Mouse (Mus musculus) stomach, postnatal 0 days (tissue): ENCODE results near the gene Prr13. TPM values are rescaled to one million over a fixed set of nuclear protein-coding genes. Genes with fewer than 3 reads are reported as not detected.

ENCODE experiments used
- ATAC-seq: fragments of 200-750 bp; cut with Nextera tagmentation; 2 replicates; pipeline ENCODE4 v1.8.0; 2017; ENCODE audit not compliant: low FRiP score, low TSS enrichment
- DNase-seq: peaks from one replicate; pipeline ENCODE4 v3.0.0-alpha.2; 2016; ENCODE audit warnings: low spot score
- H3K27ac ChIP-seq: fragments of 300-500 bp; sonication (generic); replicated peaks from 2 replicates; pipeline ENCODE4 v1.5.1; 2014; ENCODE audit warnings: mild to moderate bottlenecking, control low read depth
- H3K27me3 ChIP-seq: fragments of 300-500 bp; sonication (generic); 2 replicates; pipeline ENCODE4 v1.6.1; 2014; ENCODE audit warnings: low read length; ENCODE audit not compliant: control insufficient read depth, insufficient read depth
- H3K36me3 ChIP-seq: fragments of 300-500 bp; sonication (generic); 2 replicates; pipeline ENCODE4 v1.6.1; 2014; ENCODE audit warnings: low read length, mixed read lengths; ENCODE audit not compliant: control insufficient read depth, insufficient read depth
- H3K4me1 ChIP-seq: fragments of 300-500 bp; sonication (generic); replicated peaks from 2 replicates; pipeline ENCODE4 v1.6.1; 2014; ENCODE audit warnings: antibody characterized with exemption; ENCODE audit not compliant: control insufficient read depth, insufficient read depth
- H3K4me2 ChIP-seq: fragments of 300-500 bp; sonication (generic); replicated peaks from 2 replicates; pipeline ENCODE4 v1.6.1; 2014; ENCODE audit warnings: low read depth, mild to moderate bottlenecking, control low read depth, moderate library complexity
- H3K4me3 ChIP-seq: fragments of 300-500 bp; sonication (generic); 2 replicates; pipeline ENCODE4 v1.5.1; 2014; ENCODE audit warnings: low read depth, low read length, control low read depth
- H3K9ac ChIP-seq: fragments of 300-500 bp; sonication (generic); 2 replicates; pipeline ENCODE4 v1.6.1; 2014; ENCODE audit warnings: mild to moderate bottlenecking, low read length, control low read depth, mixed read lengths
- H3K9me3 ChIP-seq: fragments of 300-500 bp; sonication (generic); 2 replicates; pipeline ENCODE4 v1.6.1; 2016; ENCODE audit warnings: low read length; ENCODE audit not compliant: control insufficient read depth
- CTCF ChIP-seq: IDR thresholded peaks from 2 replicates; pipeline ENCODE4 v1.5.1; 2016; ENCODE audit warnings: antibody characterized with exemption, low read depth, mild to moderate bottlenecking, moderate library complexity
- EP300 ChIP-seq: optimal IDR thresholded peaks from 2 replicates; pipeline ENCODE3; 2016; ENCODE audit warnings: antibody characterized with exemption
- WGBS: fragments of 180-500 bp; shearing (Covaris S2); extraction: QIAGEN DNeasy Blood & Tissue Kit; methylation state at CpG from one replicate; pipeline ENCODE4 v1.1.7; 2014; 5-methylcytosine and 5-hydroxymethylcytosine counted together
- polyA plus RNA-seq: library from polyadenylated mRNA; unstranded; fragments of >200 nt; fragmentation: Nextera tagmentation; extraction: Ambion mirVana; gene quantifications from 2 replicates; pipeline ENCODE4 v1.2.1, GENCODE M21; 2015

Prr13 gene
- polyA plus RNA-seq, 1 experiment from 2014 or later, result 339 TPM

DNA sequence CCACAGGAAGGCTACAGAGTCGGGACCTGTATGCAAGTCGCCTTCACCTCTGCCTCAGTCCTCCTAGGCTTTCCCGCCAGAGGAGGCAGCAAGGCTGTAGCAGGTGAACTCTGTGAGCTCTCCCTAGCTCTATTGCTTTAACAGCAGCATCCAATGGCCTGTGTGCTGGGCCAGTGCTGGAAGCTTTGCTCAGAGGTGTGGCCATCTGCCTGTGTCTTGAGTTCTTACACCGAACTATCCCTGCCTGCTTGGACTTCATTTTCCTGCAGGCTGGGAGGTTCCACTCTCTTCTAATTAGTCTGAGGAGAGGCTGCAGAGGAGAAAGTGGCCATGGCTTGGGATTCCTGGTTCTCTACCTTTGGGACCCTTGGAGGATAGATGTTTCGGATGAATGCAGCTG, 53.2 kb downstream of the Prr13 start:
- no peaks in the 10 kb centered on the region for H3K27me3 ChIP-seq
- no peak overlapping the region for H3K4me3 ChIP-seq
- TF ChIP-seq EP300, result no peak
- no peak for TF ChIP-seq CTCF
- no peaks in the 10 kb centered on the region for H3K36me3 ChIP-seq
- no peak overlapping the region; the same call in 1 of the 2 replicates for H3K27ac ChIP-seq
- no peak overlapping the region for H3K4me2 ChIP-seq
- DNase-seq (no peak), ATAC-seq (no peak)
- no peaks in the 10 kb centered on the region for H3K4me1 ChIP-seq
- H3K9me3 ChIP-seq, result no peaks in the 10 kb centered on the region
- no peak overlapping the region for H3K9ac ChIP-seq
- 47% methylated on average over 5 of the region's 5 CpGs for WGBS

Other genes with a start within 250 kb of the Prr13 start
- gene Itgb7, start 227.1 kb upstream of the Prr13 start, polyA plus RNA-seq, result 1.2 TPM in 2 replicates
- gene Rarg, start 201.5 kb upstream of the Prr13 start, polyA plus RNA-seq, result 27.2 and 34.6 TPM in 2 replicates
- gene Gm9918, start 188.5 kb upstream of the Prr13 start, polyA plus RNA-seq, result 0.10 and 0.12 TPM in 2 replicates
- gene Mfsd5, start 179.6 kb upstream of the Prr13 start, polyA plus RNA-seq, result 81.6 and 83.6 TPM in 2 replicates
- 2.2 and 4.0 TPM in 2 replicates for gene Espl1, start 162.8 kb upstream of the Prr13 start, polyA plus RNA-seq
- gene Pfdn5, start 132.9 kb upstream of the Prr13 start, polyA plus RNA-seq, result 321 and 336 TPM in 2 replicates
- gene Myg1, start 127.3 kb upstream of the Prr13 start, polyA plus RNA-seq, result 39.7 and 44.8 TPM in 2 replicates
- gene Aaas, start 108.3 kb upstream of the Prr13 start, polyA plus RNA-seq, result 21.1 and 21.7 TPM in 2 replicates
- gene Sp7, start 91.8 kb upstream of the Prr13 start, polyA plus RNA-seq, result 0.40 and 0.41 TPM in 2 replicates
- gene Sp1, start 52.9 kb upstream of the Prr13 start, polyA plus RNA-seq, result 4.4 and 4.7 TPM in 2 replicates
- gene Amhr2, start 13.7 kb upstream of the Prr13 start, polyA plus RNA-seq, result 0.42 and 0.80 TPM in 2 replicates
- gene Pcbp2, start 11.5 kb downstream of the Prr13 start, polyA plus RNA-seq, result 90.7 and 96.2 TPM in 2 replicates
- not detected in 2 replicates for gene Gm10337, start 44.7 kb downstream of the Prr13 start, polyA plus RNA-seq
- 3.3 and 3.9 TPM in 2 replicates for gene Map3k12, start 58.0 kb downstream of the Prr13 start, polyA plus RNA-seq
- 41.7 and 44.3 TPM in 2 replicates for gene Tarbp2, start 59.2 kb downstream of the Prr13 start, polyA plus RNA-seq
- 1.1 and 1.3 TPM in 2 replicates for gene Npff, start 65.9 kb downstream of the Prr13 start, polyA plus RNA-seq
- gene Gm28047, start 166.0 kb downstream of the Prr13 start, polyA plus RNA-seq, result not detected in 2 replicates
- 17.0 and 17.3 TPM in 2 replicates for gene Atf7, start 166.4 kb downstream of the Prr13 start, polyA plus RNA-seq
- gene Atp5g2, start 213.3 kb downstream of the Prr13 start, polyA plus RNA-seq, result 66.6 and 71.4 TPM in 2 replicates